Mouse (Mus musculus): ENCODE data around the gene Lsg1.

DNA sequence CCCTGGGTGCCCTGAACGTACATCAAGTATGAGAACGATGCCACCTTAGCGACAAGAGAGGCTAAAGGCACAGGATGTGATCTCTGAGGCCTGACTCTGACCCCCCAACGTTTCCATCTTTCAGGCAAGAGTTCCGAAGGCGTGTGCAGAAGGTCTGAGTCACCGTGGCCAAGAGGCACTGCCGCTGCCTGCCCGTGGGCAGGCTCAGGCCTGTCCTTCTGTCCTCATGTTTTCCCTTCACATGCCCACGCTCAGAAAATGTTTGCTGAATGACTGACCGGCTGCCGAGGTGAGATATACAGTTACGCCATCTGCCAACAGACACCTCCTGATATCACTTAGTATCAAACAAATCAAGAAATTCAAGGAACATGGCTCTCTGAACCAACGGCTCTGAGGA, 61.6 kb downstream of the Lsg1 start:
- TF ChIP-seq CTCF (IDR thresholded peaks at IDR 0.05; ENCODE audit: control insufficient read depth, insufficient read depth, insufficient replicate concordance, low read depth, low read length), result no peak
- no peak for TF ChIP-seq POLR2A (IDR thresholded peaks at IDR 0.05; ENCODE audit: control insufficient read depth, low read depth, low read length)
